Mouse (Mus musculus) frontal cortex, postnatal 14 days (tissue): ENCODE results near the gene Ptpn12.

Experiments used
- DNase-seq, 2 experiments: peaks; one replicate each; pipeline ENCODE4 v3.0.0; 2022; ENCODE audit warnings: low spot score in 2 of 2

Ptpn12 gene

GRCm38 (mm10) chr5:21055820-21056531, at the start of gene Ptpn12:
Gene Ptpn12, minus strand, starts transcription at chr5:21055911.
- DNase-seq = peak; percentile 89 to 91

GRCm38 (mm10) chr5:21091179-21091578, 35.5 kb upstream of the Ptpn12 start:
- no peak for DNase-seq

GRCm38 (mm10) chr5:21057217-21057616, 1.5 kb upstream of the Ptpn12 start:
- no peak for DNase-seq

GRCm38 (mm10) chr5:21056595-21056994, 884 bp upstream of the Ptpn12 start:
- no peak for DNase-seq

GRCm38 (mm10) chr5:21055071-21055819, 466 bp downstream of the Ptpn12 start:
- peak; percentile 30 to 46 for DNase-seq

- peak; percentile 21 to 47 for DNase-seq
Measured at GRCm38 (mm10) chr5:21054472-21055070, 1.1 kb downstream of the Ptpn12 start.

GRCm38 (mm10) chr5:21053571-21054307, 2.0 kb downstream of the Ptpn12 start:
- DNase-seq = no peak

GRCm38 (mm10) chr5:21052521-21052920, 3.2 kb downstream of the Ptpn12 start:
- DNase-seq = no peak

GRCm38 (mm10) chr5:21050770-21051122, 5.0 kb downstream of the Ptpn12 start:
- DNase-seq = no peak

GRCm38 (mm10) chr5:21050061-21050769, 5.5 kb downstream of the Ptpn12 start:
- no peak for DNase-seq

- no peak for DNase-seq
Measured at GRCm38 (mm10) chr5:21049006-21049405, 6.7 kb downstream of the Ptpn12 start.

GRCm38 (mm10) chr5:21047114-21047513, 8.6 kb downstream of the Ptpn12 start:
- DNase-seq = no peak

GRCm38 (mm10) chr5:21046150-21047048, 9.3 kb downstream of the Ptpn12 start:
- DNase-seq = no peak

- DNase-seq = no peak
Measured at GRCm38 (mm10) chr5:21045462-21045861, 10.2 kb downstream of the Ptpn12 start.

- DNase-seq = no peak
Measured at GRCm38 (mm10) chr5:21038100-21038499, 17.6 kb downstream of the Ptpn12 start.

GRCm38 (mm10) chr5:21035689-21036480, 19.8 kb downstream of the Ptpn12 start:
- DNase-seq = no peak

- DNase-seq = no peak
Measured at GRCm38 (mm10) chr5:21034388-21034966, 21.2 kb downstream of the Ptpn12 start.

- no peak for DNase-seq
Measured at GRCm38 (mm10) chr5:21033382-21034056, 22.2 kb downstream of the Ptpn12 start.

- no peak for DNase-seq
Measured at GRCm38 (mm10) chr5:21032626-21033025, 23.1 kb downstream of the Ptpn12 start.
